Mouse (Mus musculus): ENCODE results near the gene Mief1.

The Mief1 gene

DNA sequence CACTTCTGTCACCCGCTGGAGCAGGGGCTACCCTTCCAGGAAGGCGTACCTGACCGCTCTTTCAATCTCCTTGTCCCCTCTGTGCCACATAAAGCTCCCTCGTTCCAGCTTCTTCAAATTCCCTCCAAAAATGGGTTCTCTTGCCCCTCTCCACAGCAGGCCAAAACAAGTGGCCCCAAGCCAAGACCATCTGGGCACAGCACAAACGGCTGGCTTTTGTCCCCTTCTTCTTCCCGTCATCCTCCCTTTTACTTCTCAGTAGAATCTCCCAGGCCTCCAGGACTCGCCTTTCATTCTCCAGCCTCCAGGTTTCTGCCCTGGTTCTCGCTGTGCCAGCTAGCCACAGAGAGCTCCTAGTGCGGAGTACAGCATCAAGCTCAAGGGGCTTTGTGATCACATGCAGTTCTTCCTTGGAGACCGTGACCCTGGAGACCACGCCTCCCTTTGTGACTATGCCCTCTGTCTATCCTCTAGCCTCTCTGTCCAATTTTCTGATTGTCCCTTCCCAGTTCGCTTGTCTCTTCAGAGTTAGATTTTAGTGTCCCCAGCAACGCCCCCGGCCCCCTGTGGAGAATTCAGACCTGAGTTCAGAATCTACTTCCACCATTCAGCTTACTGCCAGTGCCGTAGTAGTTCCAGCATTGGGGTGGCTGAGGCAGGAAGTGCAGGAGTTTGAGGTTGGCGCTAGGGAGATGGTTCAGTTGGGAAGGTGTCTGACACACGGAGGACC, 5.6 kb upstream of the Mief1 start:
- DNase-seq (ENCODE audit: low spot score in 2 of 2) = no peak

- DNase-seq (ENCODE audit: low spot score in 2 of 2) = no peak
These were observed 1.5 kb upstream of the Mief1 start for GRCm38 (mm10) chr15:80232331-80232730.

GRCm38 (mm10) chr15:80233053-80233452, 765 bp upstream of the Mief1 start:
- no peak for DNase-seq (ENCODE audit: low spot score in 2 of 2)

GRCm38 (mm10) chr15:80235535-80235934, 1.7 kb downstream of the Mief1 start, which contains the start of gene AC140267.1:
TSS of gene AC140267.1 (plus strand) at chr15:80235835.
- no peak for DNase-seq (ENCODE audit: low spot score in 2 of 2)

DNA sequence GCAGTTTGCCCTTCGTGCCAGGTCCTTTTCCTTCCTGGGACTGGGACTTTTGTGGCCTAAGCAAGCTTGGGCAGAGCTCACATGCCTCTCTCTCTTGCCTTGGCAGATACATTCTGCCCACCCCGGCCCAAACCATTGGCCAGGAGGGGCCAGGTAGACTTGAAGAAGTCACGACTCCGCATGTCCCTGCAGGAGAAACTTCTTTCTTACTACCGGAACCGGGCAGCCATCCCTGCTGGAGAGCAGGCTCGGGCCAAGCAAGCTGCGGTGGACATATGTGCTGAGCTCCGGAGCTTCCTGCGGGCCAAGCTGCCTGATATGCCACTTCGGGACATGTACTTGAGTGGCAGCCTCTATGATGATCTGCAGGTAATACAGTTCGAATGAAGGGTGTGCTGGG, 14.3 kb downstream of the Mief1 start:
- DNase-seq (ENCODE audit: low spot score in 2 of 2) = no peak

DNA sequence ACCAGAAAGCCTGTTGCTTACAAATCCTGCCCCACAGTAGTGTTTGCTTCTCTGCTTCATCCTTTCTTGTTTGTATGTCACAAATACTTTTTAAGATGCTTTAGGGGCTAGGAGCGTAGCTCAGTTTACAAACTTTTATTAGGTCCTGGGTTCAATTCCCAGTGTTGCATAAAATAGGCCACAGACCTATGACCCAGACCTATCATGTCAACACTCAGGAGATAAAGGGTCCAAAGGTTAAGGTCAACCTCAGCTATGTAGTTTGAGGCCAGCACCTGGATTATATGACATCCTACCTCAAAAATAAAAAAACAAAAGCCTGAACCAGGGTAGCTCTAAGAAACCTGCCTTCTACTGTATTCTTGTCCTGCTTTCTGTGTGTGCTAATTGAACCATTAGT, 14.8 kb downstream of the Mief1 start:
- no peak for DNase-seq (ENCODE audit: low spot score in 2 of 2)

DNA sequence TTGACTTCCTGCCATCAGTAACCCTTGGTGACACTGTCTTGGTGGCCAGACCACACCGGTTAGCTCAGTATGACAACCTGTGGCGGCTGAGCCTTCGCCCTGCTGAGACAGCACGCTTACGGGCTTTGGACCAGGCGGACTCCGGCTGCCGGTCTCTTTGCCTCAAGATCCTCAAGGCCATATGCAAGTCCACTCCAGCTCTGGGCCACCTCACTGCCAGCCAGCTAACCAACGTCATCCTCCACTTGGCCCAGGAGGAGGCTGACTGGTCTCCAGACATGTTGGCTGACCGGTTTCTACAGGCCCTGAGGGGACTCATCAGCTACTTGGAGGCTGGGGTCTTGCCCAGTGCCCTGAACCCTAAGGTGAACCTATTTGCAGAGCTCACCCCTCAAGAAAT, 15.9 kb downstream of the Mief1 start:
- DNase-seq (ENCODE audit: low spot score in 2 of 2) = no peak

DNA sequence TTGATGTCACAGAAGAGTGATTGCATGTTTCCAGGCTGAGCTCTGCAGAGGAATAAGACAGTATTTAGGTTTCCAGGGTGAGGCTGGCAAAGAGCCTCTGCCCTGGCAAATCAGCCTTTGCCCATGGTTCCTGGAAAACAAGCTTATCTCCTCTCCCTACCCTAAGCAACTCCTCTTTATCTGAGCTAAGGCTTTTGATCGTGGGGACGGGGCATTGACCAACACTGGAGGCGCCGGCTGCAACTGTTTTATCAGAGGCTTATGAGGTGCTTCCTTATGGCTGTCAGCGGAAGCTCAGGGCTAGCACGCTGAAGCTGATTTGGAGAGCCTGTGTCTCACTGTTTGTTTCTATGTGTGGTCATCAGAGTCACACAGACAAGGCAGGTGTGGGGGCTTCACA, 16.8 kb downstream of the Mief1 start:
- no peak for DNase-seq (ENCODE audit: low spot score in 2 of 2)

- DNase-seq (ENCODE audit: low spot score in 2 of 2) = no peak
These were observed 19.7 kb downstream of the Mief1 start for GRCm38 (mm10) chr15:80253530-80253929.

DNA sequence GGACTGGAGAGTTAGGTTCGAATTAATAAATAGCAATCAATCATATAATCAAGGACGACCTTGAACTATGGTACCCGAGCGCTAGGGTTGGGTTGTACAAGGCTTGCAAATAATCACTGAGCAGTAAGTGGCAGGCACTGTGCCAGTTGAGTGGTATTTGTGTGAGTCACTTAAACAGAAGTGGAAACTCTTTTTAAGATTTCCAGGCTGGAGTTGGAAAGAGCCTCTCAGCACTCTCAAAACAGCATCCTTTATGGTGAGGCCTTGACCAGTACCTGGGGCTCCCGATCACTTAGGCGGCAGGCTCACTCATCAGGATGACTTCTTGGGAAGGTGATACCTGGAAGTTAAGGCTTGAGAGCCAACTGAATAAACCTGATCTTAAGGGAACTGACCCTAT, 20.4 kb downstream of the Mief1 start:
- DNase-seq (ENCODE audit: low spot score in 2 of 2) = no peak

DNA sequence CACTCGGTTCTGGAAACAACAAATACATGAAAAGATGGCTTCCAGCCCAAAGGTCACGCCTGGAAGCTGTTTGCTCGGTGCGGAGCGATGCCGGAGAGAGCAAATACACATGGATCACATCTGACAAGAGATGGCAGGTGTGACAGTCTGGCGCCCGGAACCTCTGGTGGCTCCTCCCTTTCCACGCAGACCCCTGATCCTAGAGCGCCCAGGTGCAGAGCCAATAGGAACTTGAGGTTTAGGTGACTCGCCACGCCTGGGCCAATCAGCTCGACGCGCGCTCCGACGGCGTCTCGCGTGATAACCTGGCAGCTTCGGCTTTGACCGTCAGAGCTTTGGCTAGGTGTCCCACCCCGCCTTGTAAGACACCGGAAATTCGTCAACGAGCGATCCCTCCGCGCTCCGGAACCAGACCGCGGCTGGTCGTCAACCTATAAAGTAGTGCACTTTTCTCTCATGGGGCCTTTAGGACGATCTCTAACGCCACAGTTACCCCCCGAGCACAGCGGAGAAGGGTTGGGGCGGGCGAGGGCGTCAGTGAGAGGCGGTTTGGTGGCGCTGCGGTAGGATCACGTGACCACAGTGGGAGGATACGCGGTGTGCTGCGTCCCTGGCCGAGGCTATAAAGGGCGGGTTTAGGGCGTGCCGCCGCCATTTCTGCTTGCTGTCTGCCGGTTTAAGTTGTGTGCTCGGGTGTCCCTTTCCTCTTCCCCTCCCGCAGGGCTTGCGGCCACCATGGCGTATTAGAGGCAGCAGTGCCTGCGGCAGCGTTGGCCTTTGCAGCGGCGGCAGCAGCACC, 21.2 kb downstream of the Mief1 start, which contains the start of gene Atf4:
Atf4 (plus strand) TSS at position 338 of the 799 bp plus-strand sequence.
- DNase-seq (ENCODE audit: low spot score in 2 of 2) = peak; percentile 98

DNA sequence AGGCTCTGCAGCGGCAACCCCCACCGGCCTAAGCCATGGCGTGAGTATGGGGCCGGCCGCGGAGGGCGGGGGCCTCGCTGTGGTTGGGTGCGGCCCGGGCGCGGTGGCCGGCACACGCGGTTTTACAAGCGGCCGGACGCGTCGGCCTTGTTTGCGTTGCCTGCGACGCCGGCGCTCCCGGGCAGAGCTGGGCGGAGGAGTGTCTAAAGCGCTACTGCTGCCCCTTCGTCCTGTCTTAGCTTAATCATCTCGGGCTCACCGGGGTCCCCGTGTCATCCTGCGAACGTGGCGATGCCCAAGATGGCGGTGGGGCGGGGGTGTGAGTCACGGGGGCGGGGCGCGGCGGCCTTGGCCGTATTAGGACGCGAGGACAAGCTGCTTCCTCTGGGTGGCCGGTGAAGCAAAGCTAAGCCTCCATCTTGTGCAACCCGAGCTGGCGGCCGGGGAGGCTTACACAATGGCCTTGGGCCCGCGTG, 21.9 kb downstream of the Mief1 start:
- DNase-seq (ENCODE audit: low spot score in 2 of 2) = peak in 1 of 2 experiments; percentile 69

- no peak for DNase-seq (ENCODE audit: low spot score in 2 of 2)
These were observed 22.4 kb downstream of the Mief1 start for GRCm38 (mm10) chr15:80256242-80256641.

- no peak for DNase-seq (ENCODE audit: low spot score in 2 of 2)
These were observed 23.1 kb downstream of the Mief1 start for GRCm38 (mm10) chr15:80256656-80257601.

DNA sequence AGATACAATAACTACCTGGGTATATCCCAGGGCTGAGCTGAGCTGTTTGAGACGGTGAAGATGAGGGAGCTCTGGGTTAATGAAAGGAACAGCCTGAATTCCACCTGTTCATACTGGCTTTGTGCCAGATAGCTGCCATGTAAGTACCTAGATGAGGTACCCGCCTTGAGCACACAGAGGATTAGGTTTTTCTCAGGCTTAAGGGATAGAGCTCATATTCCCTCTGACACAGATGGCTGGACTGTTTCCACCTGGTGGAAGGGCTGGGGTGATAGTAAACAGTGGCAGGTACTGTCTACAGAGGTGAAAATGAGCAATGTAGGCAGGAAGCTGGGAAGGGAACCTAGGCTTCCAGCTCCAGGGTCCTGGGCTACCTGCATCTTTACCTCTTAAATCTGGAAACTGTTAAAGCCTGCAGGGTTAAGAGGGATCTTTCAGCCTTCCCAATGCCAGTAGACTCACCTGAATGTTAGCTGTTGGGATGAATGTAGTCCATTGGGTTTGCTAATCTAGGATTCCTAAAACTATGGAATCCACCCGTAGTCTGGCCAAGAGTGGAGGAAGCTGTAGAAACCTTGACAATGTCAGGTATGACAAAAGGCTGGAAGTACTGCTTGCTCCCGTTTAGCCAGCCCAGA, 23.9 kb downstream of the Mief1 start:
- DNase-seq (ENCODE audit: low spot score in 2 of 2) = no peak

GRCm38 (mm10) chr15:80258240-80259170, 24.7 kb downstream of the Mief1 start:
- peak; percentile 22 to 31 for DNase-seq (ENCODE audit: low spot score in 2 of 2)

GRCm38 (mm10) chr15:80259406-80260045, 25.7 kb downstream of the Mief1 start:
- DNase-seq (ENCODE audit: low spot score in 2 of 2) = no peak

- peak in 1 of 2 experiments; percentile 76 for DNase-seq (ENCODE audit: low spot score in 2 of 2)
These were observed 26.9 kb downstream of the Mief1 start for GRCm38 (mm10) chr15:80260677-80261076.

- no peak for DNase-seq (ENCODE audit: low spot score in 2 of 2)
These were observed 27.3 kb downstream of the Mief1 start for GRCm38 (mm10) chr15:80261100-80261499.
